Mouse (Mus musculus): Measurements from ENCODE around the gene Naaladl1. TPM values are rescaled to one million over a fixed set of nuclear protein-coding genes. Genes with fewer than 3 reads are reported as not detected.

Gene Naaladl1
- 0.47 and 0.87 TPM in 2 replicates for polyA plus RNA-seq (2014; fragmentation: Nextera tagmentation; extraction: Ambion mirVana)

GRCm38 (mm10) chr19:6105586-6105985, at the start of gene Naaladl1:
Gene Naaladl1 (plus strand): TSS chr19:6105782.
- Histone ChIP-seq H3K4me1 (ENCODE audit: control insufficient read depth, insufficient read depth, low read length) (no peaks in the 10 kb centered on the region), H3K27me3 (ENCODE audit: control insufficient read depth, insufficient read depth, low read length) (no peaks in the 10 kb centered on the region), H3K9me3 (ENCODE audit: control insufficient read depth, low read length) (no peaks in the 10 kb centered on the region), H3K9ac (ENCODE audit: low read length) (no peak within 1 kb of the TSS), H3K36me3 (ENCODE audit: control insufficient read depth, insufficient read depth, low read length) (no peaks in the 10 kb centered on the region), H3K4me2 (ENCODE audit: low read depth, severe bottlenecking) (no peak within 1 kb of the TSS), H3K27ac (replicated peaks; ENCODE audit: low read depth, low read length) (no peak within 1 kb of the TSS), H3K4me3 (ENCODE audit: low read depth, low read length) (no peak within 1 kb of the TSS)
- 81% methylated on average over 7 of the region's 7 CpGs for WGBS
- DNase-seq (ENCODE audit: low spot score): no peak
- ATAC-seq (ENCODE audit: insufficient number of reproducible peaks, low FRiP score, low TSS enrichment, low read depth): no peak

GRCm38 (mm10) chr19:6056696-6057095, 48.9 kb upstream of the Naaladl1 start:
- 69% methylated on average over 4 of the region's 4 CpGs for WGBS
- H3K27ac ChIP-seq (replicated peaks; ENCODE audit: low read depth, low read length): no peak overlapping the region

GRCm38 (mm10) chr19:6057313-6058096, 48.1 kb upstream of the Naaladl1 start, which contains the start of the genes Mrpl49 and Fau:
Gene Mrpl49 (minus strand): TSS chr19:6057785.
Gene Fau (plus strand): TSS chr19:6057844.
- Histone ChIP-seq H3K4me1 (ENCODE audit: control insufficient read depth, insufficient read depth, low read length) (peaks cover 13% of the 10 kb centered on the region), H3K9me3 (ENCODE audit: control insufficient read depth, low read length) (no peaks in the 10 kb centered on the region), H3K27me3 (ENCODE audit: control insufficient read depth, insufficient read depth, low read length) (no peaks in the 10 kb centered on the region), H3K36me3 (ENCODE audit: control insufficient read depth, insufficient read depth, low read length) (peaks cover 11% of the 10 kb centered on the region; the same call in 1 of the 2 replicates), H3K9ac (ENCODE audit: low read length) (peak within 1 kb of the TSS; percentile 85), H3K4me2 (ENCODE audit: low read depth, severe bottlenecking) (peak within 1 kb of the TSS; percentile 80), H3K27ac (replicated peaks; ENCODE audit: low read depth, low read length) (peak within 1 kb of the TSS; percentile 45; the same call in 1 of the 2 replicates), H3K4me3 (ENCODE audit: low read depth, low read length) (peak within 1 kb of the TSS; percentile 83)
- peak; percentile 83 for ATAC-seq (ENCODE audit: insufficient number of reproducible peaks, low FRiP score, low TSS enrichment, low read depth)
- peak; percentile 99 for DNase-seq (ENCODE audit: low spot score)
- under 1% methylated on average over 63 of the region's 63 CpGs for WGBS

More at GRCm38 (mm10) chr19:6056696-6057095, 48.9 kb upstream of the Naaladl1 start:
- ATAC-seq (ENCODE audit: insufficient number of reproducible peaks, low FRiP score, low TSS enrichment, low read depth) (no peak), DNase-seq (ENCODE audit: low spot score) (no peak)
- Histone ChIP-seq H3K9ac (ENCODE audit: low read length) (peak overlapping the region; percentile 70), H3K27me3 (ENCODE audit: control insufficient read depth, insufficient read depth, low read length) (no peaks in the 10 kb centered on the region), H3K4me1 (ENCODE audit: control insufficient read depth, insufficient read depth, low read length) (peaks cover 5% of the 10 kb centered on the region; the same call in 1 of the 2 replicates), H3K9me3 (ENCODE audit: control insufficient read depth, low read length) (no peaks in the 10 kb centered on the region), H3K4me2 (ENCODE audit: low read depth, severe bottlenecking) (peak overlapping the region; percentile 80), H3K36me3 (ENCODE audit: control insufficient read depth, insufficient read depth, low read length) (peaks cover 11% of the 10 kb centered on the region; the same call in 1 of the 2 replicates), H3K4me3 (ENCODE audit: low read depth, low read length) (peak overlapping the region; percentile 83)

- Histone ChIP-seq H3K27me3 (ENCODE audit: control insufficient read depth, insufficient read depth, low read length) (no peaks in the 10 kb centered on the region), H3K9ac (ENCODE audit: low read length) (peak overlapping the region; percentile 85), H3K4me2 (ENCODE audit: low read depth, severe bottlenecking) (peak overlapping the region; percentile 78), H3K4me3 (ENCODE audit: low read depth, low read length) (peak overlapping the region; percentile 83), H3K9me3 (ENCODE audit: control insufficient read depth, low read length) (no peaks in the 10 kb centered on the region), H3K36me3 (ENCODE audit: control insufficient read depth, insufficient read depth, low read length) (peaks cover 5% of the 10 kb centered on the region; the same call in 1 of the 2 replicates), H3K27ac (replicated peaks; ENCODE audit: low read depth, low read length) (no peak overlapping the region), H3K4me1 (ENCODE audit: control insufficient read depth, insufficient read depth, low read length) (peaks cover 16% of the 10 kb centered on the region)
- ATAC-seq (ENCODE audit: insufficient number of reproducible peaks, low FRiP score, low TSS enrichment, low read depth) (no peak), DNase-seq (ENCODE audit: low spot score) (no peak)
- 31% methylated on average over 5 of the region's 5 CpGs for WGBS
These were observed 47.1 kb upstream of the Naaladl1 start for GRCm38 (mm10) chr19:6058513-6058912.

GRCm38 (mm10) chr19:6058966-6059365, 46.6 kb upstream of the Naaladl1 start:
- H3K27me3 ChIP-seq (ENCODE audit: control insufficient read depth, insufficient read depth, low read length): no peaks in the 10 kb centered on the region
- peak overlapping the region; percentile 83 for H3K4me3 ChIP-seq (ENCODE audit: low read depth, low read length)
- no peak overlapping the region for H3K27ac ChIP-seq (replicated peaks; ENCODE audit: low read depth, low read length)
- no peak for ATAC-seq (ENCODE audit: insufficient number of reproducible peaks, low FRiP score, low TSS enrichment, low read depth)
- no peak for DNase-seq (ENCODE audit: low spot score)
- H3K9ac ChIP-seq (ENCODE audit: low read length): no peak overlapping the region
- no peaks in the 10 kb centered on the region for H3K9me3 ChIP-seq (ENCODE audit: control insufficient read depth, low read length)
- WGBS: 90% methylated on average over 5 of the region's 5 CpGs
- H3K4me2 ChIP-seq (ENCODE audit: low read depth, severe bottlenecking): peak overlapping the region; percentile 78
- H3K4me1 ChIP-seq (ENCODE audit: control insufficient read depth, insufficient read depth, low read length): peaks cover 16% of the 10 kb centered on the region
- H3K36me3 ChIP-seq (ENCODE audit: control insufficient read depth, insufficient read depth, low read length): peaks cover 5% of the 10 kb centered on the region; the same call in 1 of the 2 replicates

- peak within 1 kb of the TSS; percentile 90 for H3K4me2 ChIP-seq (ENCODE audit: low read depth, severe bottlenecking)
- peak within 1 kb of the TSS; percentile 90 for H3K9ac ChIP-seq (ENCODE audit: low read length)
- peaks cover 4% of the 10 kb centered on the region; the same call in 1 of the 2 replicates for H3K36me3 ChIP-seq (ENCODE audit: control insufficient read depth, insufficient read depth, low read length)
- peak within 1 kb of the TSS; percentile 82 for H3K4me3 ChIP-seq (ENCODE audit: low read depth, low read length)
- H3K27me3 ChIP-seq (ENCODE audit: control insufficient read depth, insufficient read depth, low read length): no peaks in the 10 kb centered on the region
- H3K4me1 ChIP-seq (ENCODE audit: control insufficient read depth, insufficient read depth, low read length): peaks cover 16% of the 10 kb centered on the region
- DNase-seq (ENCODE audit: low spot score) (peak; percentile 92), ATAC-seq (ENCODE audit: insufficient number of reproducible peaks, low FRiP score, low TSS enrichment, low read depth) (peak; percentile 53)
- H3K27ac ChIP-seq (replicated peaks; ENCODE audit: low read depth, low read length): peak within 1 kb of the TSS; percentile 84
- under 1% methylated on average over 58 of the region's 58 CpGs for WGBS
- H3K9me3 ChIP-seq (ENCODE audit: control insufficient read depth, low read length): no peaks in the 10 kb centered on the region
These were observed 44.5 kb upstream of the Naaladl1 start, which contains the start of gene Znhit2 for GRCm38 (mm10) chr19:6061021-6061533. Gene Znhit2 (plus strand): TSS chr19:6061192.

- H3K4me3 ChIP-seq (ENCODE audit: low read depth, low read length): peak overlapping the region; percentile 82
- no peaks in the 10 kb centered on the region for H3K27me3 ChIP-seq (ENCODE audit: control insufficient read depth, insufficient read depth, low read length)
- H3K4me1 ChIP-seq (ENCODE audit: control insufficient read depth, insufficient read depth, low read length): peaks cover 18% of the 10 kb centered on the region
- 2% methylated on average over 43 of the region's 44 CpGs for WGBS
- peak overlapping the region; percentile 84 for H3K27ac ChIP-seq (replicated peaks; ENCODE audit: low read depth, low read length)
- H3K36me3 ChIP-seq (ENCODE audit: control insufficient read depth, insufficient read depth, low read length): peaks cover 3% of the 10 kb centered on the region; the same call in 1 of the 2 replicates
- peak overlapping the region; percentile 90 for H3K4me2 ChIP-seq (ENCODE audit: low read depth, severe bottlenecking)
- H3K9me3 ChIP-seq (ENCODE audit: control insufficient read depth, low read length): no peaks in the 10 kb centered on the region
- DNase-seq (ENCODE audit: low spot score) (peak; percentile 48), ATAC-seq (ENCODE audit: insufficient number of reproducible peaks, low FRiP score, low TSS enrichment, low read depth) (no peak)
- peak overlapping the region; percentile 90 for H3K9ac ChIP-seq (ENCODE audit: low read length)
These were observed 43.8 kb upstream of the Naaladl1 start for GRCm38 (mm10) chr19:6061641-6062302.

GRCm38 (mm10) chr19:6062418-6062817, 43.2 kb upstream of the Naaladl1 start:
- no peak for DNase-seq (ENCODE audit: low spot score)
- Histone ChIP-seq H3K9ac (ENCODE audit: low read length) (peak overlapping the region; percentile 90; the same call in 1 of the 2 replicates), H3K36me3 (ENCODE audit: control insufficient read depth, insufficient read depth, low read length) (peaks cover 3% of the 10 kb centered on the region; the same call in 1 of the 2 replicates), H3K27ac (replicated peaks; ENCODE audit: low read depth, low read length) (no peak overlapping the region), H3K9me3 (ENCODE audit: control insufficient read depth, low read length) (no peaks in the 10 kb centered on the region), H3K27me3 (ENCODE audit: control insufficient read depth, insufficient read depth, low read length) (no peaks in the 10 kb centered on the region), H3K4me2 (ENCODE audit: low read depth, severe bottlenecking) (peak overlapping the region; percentile 90), H3K4me1 (ENCODE audit: control insufficient read depth, insufficient read depth, low read length) (peaks cover 19% of the 10 kb centered on the region), H3K4me3 (ENCODE audit: low read depth, low read length) (peak overlapping the region; percentile 82)
- WGBS: 70% methylated on average over 5 of the region's 5 CpGs
- no peak for ATAC-seq (ENCODE audit: insufficient number of reproducible peaks, low FRiP score, low TSS enrichment, low read depth)

Measured in limb, embryonic 11.5 days (tissue).